Mouse (Mus musculus) neural tube, embryonic 15.5 days (tissue): Measurements from ENCODE around the gene Mdk. TPM values are rescaled to one million over a fixed set of nuclear protein-coding genes. Genes with fewer than 3 reads are reported as not detected.
A peak's percentile ranks its signal among the peaks of the same experiment; 100 is the strongest.

Experiments
- ATAC-seq: fragments of 200-750 bp; cut with Nextera tagmentation; 2 replicates; pipeline ENCODE4 v1.8.0; 2017; ENCODE audit warnings: mild to moderate bottlenecking, moderate TSS enrichment, moderate library complexity; ENCODE audit not compliant: low FRiP score
- H3K27ac ChIP-seq: fragments of 300-500 bp; sonication (generic); replicated peaks from 2 replicates; pipeline ENCODE4 v1.5.1; 2015; ENCODE audit warnings: mild to moderate bottlenecking, inconsistent platforms
- H3K27me3 ChIP-seq: fragments of 300-500 bp; sonication (generic); replicated peaks from 2 replicates; pipeline ENCODE4 v1.6.1; 2015; ENCODE audit warnings: inconsistent platforms
- H3K36me3 ChIP-seq: fragments of 300-500 bp; sonication (generic); 2 replicates; pipeline ENCODE4 v1.6.1; 2015; ENCODE audit warnings: inconsistent platforms
- H3K4me1 ChIP-seq: fragments of 300-500 bp; sonication (generic); 2 replicates; pipeline ENCODE4 v1.6.1; 2015; ENCODE audit warnings: inconsistent platforms
- H3K4me2 ChIP-seq: fragments of 300-500 bp; sonication (generic); 2 replicates; pipeline ENCODE4 v1.6.1; 2015; ENCODE audit warnings: inconsistent platforms, mild to moderate bottlenecking, moderate library complexity
- H3K4me3 ChIP-seq: fragments of 300-500 bp; sonication (generic); replicated peaks from 2 replicates; pipeline ENCODE4 v1.5.1; 2015; ENCODE audit warnings: mild to moderate bottlenecking, inconsistent platforms
- H3K9ac ChIP-seq: fragments of 300-500 bp; sonication (generic); replicated peaks from 2 replicates; pipeline ENCODE4 v1.6.1; 2015; ENCODE audit warnings: mild to moderate bottlenecking, inconsistent platforms
- H3K9me3 ChIP-seq: fragments of 300-500 bp; sonication (generic); replicated peaks from 2 replicates; pipeline ENCODE4 v1.6.1; 2016; ENCODE audit warnings: inconsistent platforms
- WGBS: fragments of 180-500 bp; shearing (Covaris S2); methylation state at CpG from one replicate; pipeline ENCODE4 v1.1.7; 2015; ENCODE audit warnings: mixed read lengths; 5-methylcytosine and 5-hydroxymethylcytosine counted together
- polyA plus RNA-seq: library from polyadenylated mRNA; unstranded; fragments of >200 nt; fragmentation: Nextera tagmentation; extraction: Ambion mirVana; gene quantifications from 2 replicates; pipeline ENCODE4 v1.2.1, GENCODE M21; 2015

Mdk gene
- 161 and 243 TPM in 2 replicates for polyA plus RNA-seq

DNA sequence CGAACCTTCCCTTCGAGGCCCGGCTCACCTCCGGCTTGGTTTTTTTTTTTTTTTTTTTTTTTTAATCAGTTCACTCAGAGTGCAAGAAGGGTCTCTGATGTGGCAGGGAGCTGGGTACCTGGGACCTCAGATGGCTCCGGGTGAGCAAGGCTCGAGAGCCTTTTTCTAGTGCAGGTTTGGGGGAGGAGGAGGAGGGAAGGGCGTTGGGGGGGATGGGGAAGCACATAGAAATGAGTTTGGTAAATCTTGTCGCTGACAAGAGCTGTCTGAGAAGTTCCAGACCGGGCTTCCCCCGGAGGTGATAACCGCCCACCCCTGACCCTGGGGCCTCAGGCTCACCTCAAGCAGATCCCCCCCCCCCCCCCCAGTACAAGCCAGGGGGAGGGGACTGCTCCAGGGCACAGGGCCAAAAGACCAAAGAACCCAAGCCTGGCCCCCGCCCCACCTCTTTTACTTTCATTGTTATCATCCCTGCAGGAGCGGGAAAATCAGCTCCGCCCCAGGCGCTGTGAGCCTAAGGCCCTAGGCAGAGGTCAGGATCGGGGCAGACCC lies at the start of gene Mdk:
TSS of gene Mdk (minus strand) at position 138 of the 552 bp plus-strand sequence.
- Histone ChIP-seq H3K9ac (peak within 1 kb of the TSS; percentile 62), H3K4me2 (peak within 1 kb of the TSS; percentile 81), H3K27ac (peak within 1 kb of the TSS; percentile 81), H3K4me1 (peaks cover 40% of the 10 kb centered on the region), H3K27me3 (no peaks in the 10 kb centered on the region), H3K4me3 (peak within 1 kb of the TSS; percentile 54), H3K9me3 (no peaks in the 10 kb centered on the region), H3K36me3 (peaks cover 15% of the 10 kb centered on the region)
- peak; percentile 1; the same call in 1 of the 2 replicates for ATAC-seq
- 4% methylated on average over 16 of the region's 16 CpGs for whole genome bisulfite sequencing

DNA sequence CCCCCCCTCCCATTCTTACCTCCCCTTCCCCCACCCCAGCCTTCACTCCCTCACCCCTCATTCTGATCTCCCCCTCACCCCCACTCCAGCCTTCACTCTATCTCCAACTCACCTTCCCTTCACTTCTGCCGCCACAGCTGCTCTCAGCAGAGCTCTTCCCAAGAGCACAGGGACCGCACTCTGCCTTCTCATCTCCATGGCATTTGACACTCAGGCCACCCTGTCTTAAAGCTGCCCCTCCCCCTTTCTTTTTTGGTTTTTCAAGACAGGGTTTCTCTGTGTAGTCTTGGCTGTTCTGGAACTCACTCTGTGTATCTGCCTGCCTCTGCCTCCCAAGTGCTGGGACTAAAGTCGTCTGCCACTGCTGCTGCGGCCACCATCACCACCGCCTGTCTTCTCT lies 48.7 kb upstream of the Mdk start:
- Histone ChIP-seq H3K36me3 (no peaks in the 10 kb centered on the region), H3K4me1 (peaks cover 32% of the 10 kb centered on the region), H3K4me3 (no peak overlapping the region), H3K27ac (no peak overlapping the region), H3K9me3 (no peaks in the 10 kb centered on the region), H3K27me3 (peaks cover 14% of the 10 kb centered on the region), H3K4me2 (no peak overlapping the region), H3K9ac (no peak overlapping the region)
- no peak for ATAC-seq
- 33% methylated on average over 5 of the region's 5 CpGs for WGBS

DNA sequence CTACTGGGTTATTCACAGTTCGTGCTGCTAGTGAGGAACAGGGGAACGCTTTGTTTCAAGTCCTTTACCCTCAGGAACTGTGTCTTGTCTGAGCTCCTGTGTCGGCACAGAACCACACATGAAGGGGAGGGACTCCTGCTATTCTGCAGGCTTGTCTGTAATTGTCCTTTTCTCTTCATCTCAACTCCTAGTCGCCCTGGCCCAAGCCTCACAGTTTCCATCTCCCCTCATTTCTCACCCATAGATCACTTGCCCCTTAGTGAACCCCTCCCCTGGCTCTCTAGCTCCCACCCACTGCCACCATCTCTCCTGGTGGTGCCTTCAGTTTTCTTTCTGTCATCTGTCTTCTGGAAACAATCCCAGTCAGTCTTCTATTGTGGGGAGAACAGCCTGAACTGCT lies 48.1 kb upstream of the Mdk start:
- no peak overlapping the region for H3K27ac ChIP-seq
- no peaks in the 10 kb centered on the region for H3K9me3 ChIP-seq
- peaks cover 36% of the 10 kb centered on the region for H3K4me1 ChIP-seq
- H3K27me3 ChIP-seq = peaks cover 20% of the 10 kb centered on the region
- no peak overlapping the region for H3K9ac ChIP-seq
- no peak overlapping the region for H3K4me2 ChIP-seq
- 6% methylated on average over 4 of the region's 4 CpGs for WGBS
- H3K4me3 ChIP-seq = no peak overlapping the region
- H3K36me3 ChIP-seq = no peaks in the 10 kb centered on the region
- no peak for ATAC-seq

DNA sequence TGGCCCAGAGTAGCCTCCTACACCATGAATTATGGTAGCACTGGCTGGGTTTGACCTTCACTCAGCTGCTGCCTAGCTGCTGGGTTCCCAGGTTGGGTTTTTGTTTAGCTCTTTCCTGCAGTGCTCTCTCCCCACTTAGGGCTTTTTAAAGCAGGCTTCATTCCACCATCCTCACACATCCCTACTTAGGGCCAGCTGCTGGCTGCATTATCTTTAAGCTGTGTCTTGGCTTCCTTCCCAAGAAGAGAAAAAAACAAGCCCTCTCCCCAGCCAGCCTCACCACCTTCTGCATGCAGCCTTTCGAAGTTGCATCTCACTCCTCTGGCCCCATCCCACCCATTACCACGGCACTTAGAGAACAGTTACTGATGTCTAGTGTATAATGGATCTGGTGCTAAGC lies 46.5 kb upstream of the Mdk start:
- Histone ChIP-seq H3K36me3 (no peaks in the 10 kb centered on the region), H3K9me3 (no peaks in the 10 kb centered on the region), H3K9ac (no peak overlapping the region), H3K4me2 (no peak overlapping the region), H3K4me3 (no peak overlapping the region), H3K27ac (no peak overlapping the region), H3K27me3 (peaks cover 36% of the 10 kb centered on the region), H3K4me1 (peaks cover 28% of the 10 kb centered on the region)
- ATAC-seq = no peak
- WGBS = 19% methylated on average over 2 of the region's 2 CpGs

DNA sequence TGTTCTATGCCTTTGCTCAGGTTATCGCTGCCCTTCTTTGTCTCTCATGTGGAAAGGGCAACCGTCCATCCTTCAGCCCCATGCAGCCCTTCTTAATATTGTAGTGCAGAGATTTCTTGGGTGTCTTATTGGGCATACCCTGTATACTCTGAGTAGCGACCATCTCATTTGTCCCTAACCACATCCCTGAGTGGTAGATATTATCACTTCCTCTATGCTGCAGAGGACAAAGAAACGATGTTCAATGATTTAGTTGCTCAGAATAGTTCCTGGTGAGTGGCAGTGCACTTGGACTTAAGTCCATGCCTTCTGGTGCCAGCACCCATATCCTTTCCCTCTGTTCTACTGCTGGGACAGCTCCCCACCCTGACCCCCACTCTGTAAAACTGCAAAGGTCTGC lies 45.9 kb upstream of the Mdk start:
- 87% methylated on average over 4 of the region's 4 CpGs for WGBS
- no peak for ATAC-seq
- peaks cover 41% of the 10 kb centered on the region for H3K27me3 ChIP-seq
- no peak overlapping the region for H3K9ac ChIP-seq
- peaks cover 28% of the 10 kb centered on the region for H3K4me1 ChIP-seq
- H3K27ac ChIP-seq = no peak overlapping the region
- no peaks in the 10 kb centered on the region for H3K36me3 ChIP-seq
- H3K4me3 ChIP-seq = no peak overlapping the region
- H3K9me3 ChIP-seq = no peaks in the 10 kb centered on the region
- no peak overlapping the region for H3K4me2 ChIP-seq

DNA sequence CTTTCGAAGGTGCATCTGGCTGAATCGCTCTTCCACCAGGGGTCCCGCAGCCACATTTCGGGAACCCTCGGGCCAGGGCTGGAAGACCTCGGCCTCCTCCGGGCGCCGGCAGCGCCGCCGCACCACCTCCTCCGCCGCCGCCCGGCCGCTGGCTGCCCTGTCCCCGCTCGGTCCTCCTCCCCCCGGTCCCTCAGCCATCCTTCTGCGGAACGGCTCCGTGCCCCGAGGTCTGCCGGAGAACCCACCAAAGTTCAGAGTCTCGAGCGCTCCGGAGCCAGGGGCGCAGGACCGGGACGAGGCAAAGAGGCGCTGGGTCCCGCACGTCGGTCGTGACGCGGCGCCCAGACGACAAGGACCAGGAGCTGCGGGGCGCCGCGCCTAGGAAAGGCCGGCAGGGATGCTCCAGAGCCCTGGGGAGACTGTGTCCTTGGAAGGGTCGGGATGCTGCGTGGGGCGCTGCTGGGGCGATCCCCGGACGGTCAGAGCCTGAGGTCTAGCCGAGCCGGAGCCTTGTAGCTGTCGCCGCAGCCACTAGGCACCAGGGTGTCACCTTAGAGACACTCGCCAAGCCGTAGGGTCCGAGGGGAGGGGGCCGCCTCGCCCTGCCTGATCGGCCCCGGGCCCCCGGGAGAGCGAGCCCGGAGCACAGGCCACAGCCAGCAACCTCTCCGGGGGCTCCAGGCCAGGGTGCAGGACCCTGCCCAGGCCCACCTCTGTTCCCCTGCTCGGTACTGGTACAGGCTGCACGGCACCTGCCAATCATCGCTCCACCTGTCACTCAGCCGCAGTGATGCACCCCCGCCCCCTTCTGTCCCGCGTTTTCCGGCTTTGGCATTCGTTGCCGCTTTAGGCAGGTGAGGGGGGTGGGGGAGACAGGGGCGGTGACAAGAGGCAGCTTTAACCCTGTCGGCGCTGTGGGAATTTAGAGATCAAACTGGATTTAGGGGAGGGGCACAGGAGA lies 43.8 kb upstream of the Mdk start, which contains the start of gene Dgkz:
TSS of gene Dgkz (minus strand) at position 284 of the 961 bp plus-strand sequence.
- peak within 1 kb of the TSS; percentile 62 for H3K4me2 ChIP-seq
- H3K9ac ChIP-seq = peak within 1 kb of the TSS; percentile 43
- WGBS = 1% methylated on average over 79 of the region's 79 CpGs
- peak within 1 kb of the TSS; percentile 40 for H3K4me3 ChIP-seq
- no peak within 1 kb of the TSS for H3K27ac ChIP-seq
- no peaks in the 10 kb centered on the region for H3K36me3 ChIP-seq
- ATAC-seq = peak; percentile 13; the same call in 1 of the 2 replicates
- peaks cover 45% of the 10 kb centered on the region for H3K4me1 ChIP-seq
- peaks cover 41% of the 10 kb centered on the region for H3K27me3 ChIP-seq
- no peaks in the 10 kb centered on the region for H3K9me3 ChIP-seq

DNA sequence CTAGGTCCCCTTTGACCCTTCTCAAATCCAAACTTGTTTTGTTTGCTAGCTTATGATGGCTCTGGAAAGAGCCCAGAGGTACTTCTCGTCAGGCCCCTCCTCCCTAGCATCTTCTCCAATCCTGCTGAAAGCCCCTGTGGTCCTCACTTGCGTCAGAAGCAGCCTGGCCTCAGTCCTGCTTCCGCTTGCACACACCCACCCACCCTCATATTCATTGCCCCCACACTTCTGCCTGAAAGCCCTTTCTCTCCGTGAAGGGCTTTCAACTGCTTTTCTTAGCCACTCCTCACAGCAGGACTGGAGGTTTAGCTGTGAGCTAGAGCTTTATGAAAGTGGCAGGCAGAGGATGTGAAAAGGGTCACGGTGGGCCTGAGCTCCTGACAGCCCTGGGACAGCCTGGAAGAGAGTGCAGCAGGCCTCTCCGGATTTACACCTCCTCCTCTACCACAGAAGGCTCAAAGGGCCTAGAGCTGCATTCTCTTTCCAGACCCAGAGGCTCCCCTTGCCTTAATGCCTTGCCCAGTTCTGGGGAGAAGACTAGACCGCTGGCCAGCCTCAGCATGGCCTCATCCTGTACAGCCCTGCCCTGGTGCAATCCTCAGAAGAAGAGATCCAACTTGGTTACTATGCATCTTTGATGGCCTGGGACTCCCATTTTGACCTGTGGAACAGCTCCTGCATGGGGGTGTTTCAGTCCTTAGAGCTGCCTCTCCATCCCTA lies 41.5 kb upstream of the Mdk start:
- Histone ChIP-seq H3K9me3 (no peaks in the 10 kb centered on the region), H3K4me3 (no peak overlapping the region), H3K9ac (no peak overlapping the region), H3K4me2 (no peak overlapping the region), H3K36me3 (no peaks in the 10 kb centered on the region), H3K27ac (no peak overlapping the region; the same call in 1 of the 2 replicates), H3K27me3 (peaks cover 41% of the 10 kb centered on the region), H3K4me1 (peaks cover 38% of the 10 kb centered on the region)
- ATAC-seq = no peak
- 33% methylated on average over 7 of the region's 7 CpGs for WGBS

DNA sequence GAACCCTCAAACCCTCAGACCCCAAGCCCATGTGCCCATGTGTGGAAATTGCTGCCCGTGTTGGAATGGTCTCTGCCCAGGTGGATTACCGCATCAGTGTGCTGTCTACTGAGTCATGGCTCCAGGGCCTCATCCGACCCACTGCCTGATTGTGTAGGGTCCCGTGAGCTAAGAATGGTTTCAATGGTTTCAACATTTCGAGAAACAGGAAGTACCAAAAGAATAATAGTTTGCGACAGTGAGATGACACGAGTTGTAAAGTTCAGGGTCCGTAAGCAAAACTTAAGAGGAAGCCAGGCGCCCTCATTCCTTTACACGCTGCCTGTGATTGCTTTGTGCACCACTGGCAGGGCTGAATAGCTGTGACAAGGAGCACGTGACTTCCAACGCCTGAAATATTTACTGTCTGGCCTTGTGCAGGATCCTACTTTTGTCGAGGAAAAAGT lies 40.0 kb upstream of the Mdk start:
- Histone ChIP-seq H3K36me3 (no peaks in the 10 kb centered on the region), H3K4me3 (no peak overlapping the region), H3K9ac (no peak overlapping the region), H3K27ac (peak overlapping the region; percentile 79), H3K4me2 (0 out of 2 replicates have a peak overlapping the region, but pooled peaks have one; percentile 1), H3K9me3 (no peaks in the 10 kb centered on the region), H3K27me3 (peaks cover 40% of the 10 kb centered on the region), H3K4me1 (peaks cover 30% of the 10 kb centered on the region)
- no peak for ATAC-seq
- 12% methylated on average over 13 of the region's 13 CpGs for WGBS

DNA sequence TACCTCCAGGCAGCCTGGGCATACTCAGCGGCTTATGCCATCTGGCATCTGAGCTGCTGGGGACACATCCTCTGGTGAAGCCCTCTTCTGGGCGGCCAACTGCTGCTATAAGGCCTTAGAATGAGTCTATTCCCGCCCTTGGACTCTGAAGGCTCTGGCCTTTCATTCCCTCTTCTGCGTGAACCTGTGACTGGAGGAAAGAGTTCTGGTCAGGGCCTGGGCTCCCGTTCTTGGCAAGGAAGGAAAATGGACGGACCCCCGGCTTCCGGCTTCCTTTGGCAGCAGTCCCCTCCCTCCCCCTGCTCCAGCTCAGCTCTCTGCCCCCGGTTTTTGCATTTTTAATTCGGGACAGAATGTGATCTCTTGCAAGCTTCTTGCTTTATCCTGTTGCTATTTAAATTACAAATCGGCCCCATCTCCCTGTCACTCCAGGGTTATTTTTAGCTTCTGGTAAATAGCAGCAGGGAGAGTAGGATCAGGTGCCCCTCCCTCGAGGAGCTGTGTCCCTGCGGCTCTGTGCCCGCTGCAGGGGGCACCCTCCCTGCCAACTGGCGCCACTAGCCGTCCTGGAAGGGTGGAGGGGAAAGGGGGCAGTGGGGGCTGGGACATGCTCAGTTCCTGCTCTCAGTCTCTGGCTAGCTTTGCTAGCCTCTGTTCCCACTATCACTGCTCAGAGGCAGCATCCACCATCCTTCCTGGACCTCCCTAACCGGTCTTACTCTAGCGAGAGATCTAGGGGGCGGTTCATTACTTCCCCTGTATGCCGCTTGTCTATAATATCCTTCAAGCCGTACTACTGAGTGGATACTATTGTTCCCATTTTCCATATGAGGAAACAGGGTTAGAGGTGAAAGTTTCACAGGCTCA lies 39.4 kb upstream of the Mdk start:
- H3K9ac ChIP-seq = 0 out of 2 replicates have a peak overlapping the region, but pooled peaks have one; percentile 10
- H3K9me3 ChIP-seq = no peaks in the 10 kb centered on the region
- H3K4me2 ChIP-seq = peak overlapping the region; percentile 32
- peaks cover 30% of the 10 kb centered on the region for H3K4me1 ChIP-seq
- H3K27ac ChIP-seq = peak overlapping the region; percentile 79
- peaks cover 36% of the 10 kb centered on the region for H3K27me3 ChIP-seq
- H3K36me3 ChIP-seq = no peaks in the 10 kb centered on the region
- WGBS = 13% methylated on average over 21 of the region's 21 CpGs
- peak; percentile 73 for ATAC-seq
- H3K4me3 ChIP-seq = no peak overlapping the region

DNA sequence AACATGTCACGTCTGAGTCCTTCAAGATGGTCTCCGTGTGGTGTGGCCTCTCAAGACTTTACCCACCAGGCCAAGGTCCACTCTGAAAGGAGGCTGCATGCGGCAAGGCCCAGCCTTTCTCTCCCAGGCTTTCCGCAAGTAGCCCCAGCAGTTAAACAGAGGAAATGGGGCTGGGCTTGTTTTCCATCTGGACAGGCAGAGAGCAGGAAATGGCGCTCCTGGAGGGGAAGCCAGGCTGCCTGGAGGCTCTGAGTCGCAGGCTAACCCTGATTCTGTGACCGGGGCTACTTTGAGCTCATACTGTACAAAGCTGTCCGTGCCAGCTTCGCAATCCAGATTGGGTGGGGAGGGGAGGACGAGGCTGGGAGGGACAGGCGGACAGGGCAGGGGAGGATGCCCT lies 35.9 kb upstream of the Mdk start:
- Histone ChIP-seq H3K9me3 (no peaks in the 10 kb centered on the region), H3K4me1 (peaks cover 18% of the 10 kb centered on the region), H3K4me2 (no peak overlapping the region), H3K27me3 (0 out of 2 replicates have a peak, but pooled peaks cover 6% of the 10 kb centered on the region), H3K27ac (peak overlapping the region; percentile 33; the same call in 1 of the 2 replicates), H3K36me3 (no peaks in the 10 kb centered on the region), H3K9ac (no peak overlapping the region), H3K4me3 (no peak overlapping the region)
- no peak for ATAC-seq
- WGBS = 69% methylated on average over 11 of the region's 11 CpGs
